In genomic region chr17:23671519-23671918, GRCm38 (mm10) we compare ENCODE assay signal across 26 mouse cellular contexts. TPM values are rescaled to one million over a fixed set of nuclear protein-coding genes. Genes with fewer than 3 reads are reported as not detected.
"Had no signal": no experiment of that assay in that cellular context is flagged by ENCODE, and none has a peak within 500 bp of the region (broad histone marks: within the 10 kb centered on the region; RNA-seq: fewer than 3 reads in every experiment).

No protein-coding gene starts in this region.

- DNase-seq: gastrocnemius, adult 2 months; gastrocnemius, postnatal 10 days; gastrocnemius, postnatal 25 days; heart, adult 2 months; heart, postnatal 10 days; heart, postnatal 4 days; kidney, adult 11 months; kidney, adult 2 months; kidney, adult 9 months; kidney, postnatal 14 days; kidney, postnatal 36 days; layer of hippocampus, adult 9-11 months; layer of hippocampus, postnatal 36 days; left cerebral cortex, postnatal 4 days had no signal

RNA-seq across cellular contexts. Expression of gene Cldn6, which starts 7.5 kb away (rescaled TPM):
- total RNA-seq: gastrocnemius, adult 2 months; gastrocnemius, postnatal 10 days; gastrocnemius, postnatal 25 days; gastrocnemius, postnatal 4 days; heart, adult 2 months; heart, postnatal 10 days; heart, postnatal 25 days; heart, postnatal 4 days; layer of hippocampus, adult 18-20 months; layer of hippocampus, adult 8-10 months; layer of hippocampus, postnatal 14 days; layer of hippocampus, postnatal 36 days; left cerebral cortex, adult 18-20 months; left cerebral cortex, postnatal 10 days; left cerebral cortex, postnatal 25 days; liver, adult 2 months had no signal

RNA-seq across cellular contexts. Expression of gene Bicdl2, which starts 11.2 kb away (rescaled TPM):
- total RNA-seq: gastrocnemius, adult 2 months; gastrocnemius, postnatal 10 days; gastrocnemius, postnatal 25 days; gastrocnemius, postnatal 4 days; granulocyte monocyte progenitor cell, adult 5-6 weeks; heart, adult 2 months; heart, postnatal 10 days; heart, postnatal 25 days; hindbrain, postnatal 0 days; layer of hippocampus, adult 18-20 months; layer of hippocampus, adult 8-10 months; layer of hippocampus, postnatal 14 days; layer of hippocampus, postnatal 36 days; left cerebral cortex, adult 18-20 months; left cerebral cortex, adult 8-10 months; left cerebral cortex, postnatal 10 days; left cerebral cortex, postnatal 25 days; left cerebral cortex, postnatal 4 days had no signal
